Mouse (Mus musculus) retina, adult 2 months (tissue): ENCODE measurements around the gene Aff4.
"Not testable (repeated sequence)": the region's sequence is repeated elsewhere in the genome, so short reads cannot be mapped to it uniquely, and the experiment has no call there.

Experiments used
- DNase-seq: peaks from one replicate; pipeline ENCODE4 v3.0.0-alpha.2; 2012; ENCODE audit warnings: low read depth, low spot score

The Aff4 gene

GRCm38 (mm10) chr11:53337684-53338083 lies 12.9 kb upstream of the Aff4 start:
- no peak for DNase-seq

GRCm38 (mm10) chr11:53341019-53341418 lies 9.6 kb upstream of the Aff4 start:
- DNase-seq: not testable (repeated sequence)

- DNase-seq: no peak
These were observed 7.9 kb upstream of the Aff4 start for GRCm38 (mm10) chr11:53342711-53343110.

DNA sequence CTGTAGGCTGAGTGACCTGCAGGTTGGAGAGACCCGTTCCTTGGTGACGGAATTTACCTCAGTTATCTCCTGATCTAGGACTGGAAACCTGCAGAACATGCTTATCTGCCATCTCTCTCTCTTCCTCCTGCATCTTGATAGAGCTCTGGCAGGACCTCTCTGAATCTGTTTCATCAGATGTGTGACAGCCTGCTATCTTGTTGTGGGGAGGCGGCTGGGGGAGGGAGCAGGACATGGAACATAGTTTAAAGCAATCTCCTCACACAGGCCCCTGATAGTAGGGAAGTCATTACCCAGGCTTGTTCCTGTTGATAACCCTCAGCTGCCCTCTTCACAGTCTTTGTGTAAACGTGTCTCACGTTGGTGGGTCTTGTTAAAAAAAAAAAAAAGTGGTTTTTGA lies 5.3 kb upstream of the Aff4 start:
- DNase-seq: no peak

GRCm38 (mm10) chr11:53345738-53346137 lies 4.9 kb upstream of the Aff4 start:
- no peak for DNase-seq

DNA sequence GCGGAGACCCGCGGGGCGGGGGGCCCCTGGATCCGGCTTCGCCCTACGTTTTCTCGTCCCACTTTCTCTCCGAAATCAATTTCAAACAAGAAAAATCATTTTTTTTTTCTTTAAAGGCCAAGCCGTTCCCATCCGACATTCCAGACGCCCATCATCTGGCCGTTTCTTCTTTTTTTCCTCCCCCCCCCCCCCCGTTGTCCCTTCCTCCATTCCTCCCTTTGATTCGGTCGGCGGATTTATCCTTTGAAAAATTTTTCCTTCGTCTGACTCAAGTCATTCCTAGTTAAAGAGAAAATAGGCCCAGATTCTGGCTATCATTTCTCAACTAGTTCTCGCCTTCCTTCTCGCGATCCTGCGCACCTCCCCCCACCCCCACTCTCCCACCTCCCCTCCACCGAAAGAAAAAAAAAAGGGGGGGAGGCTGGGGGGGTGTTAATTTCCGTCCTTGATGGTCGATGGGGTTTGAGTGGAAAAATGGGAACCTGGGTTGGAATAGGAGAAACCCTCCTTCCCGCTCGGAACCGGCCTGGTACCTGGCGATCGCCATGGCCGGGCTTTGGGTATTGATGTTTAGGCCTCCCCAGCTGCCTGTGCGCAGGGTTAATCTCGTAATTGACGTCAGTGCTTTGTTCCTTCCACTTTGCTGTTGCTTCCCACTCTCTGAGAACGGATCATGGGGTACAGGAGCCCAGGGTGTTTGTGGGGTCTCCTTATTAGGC lies 750 bp downstream of the Aff4 start:
- peak; percentile 22 for DNase-seq

GRCm38 (mm10) chr11:53351943-53352590 lies 1.4 kb downstream of the Aff4 start:
- DNase-seq: no peak

- DNase-seq: no peak
These were observed 8.0 kb downstream of the Aff4 start for GRCm38 (mm10) chr11:53358504-53359155.

DNA sequence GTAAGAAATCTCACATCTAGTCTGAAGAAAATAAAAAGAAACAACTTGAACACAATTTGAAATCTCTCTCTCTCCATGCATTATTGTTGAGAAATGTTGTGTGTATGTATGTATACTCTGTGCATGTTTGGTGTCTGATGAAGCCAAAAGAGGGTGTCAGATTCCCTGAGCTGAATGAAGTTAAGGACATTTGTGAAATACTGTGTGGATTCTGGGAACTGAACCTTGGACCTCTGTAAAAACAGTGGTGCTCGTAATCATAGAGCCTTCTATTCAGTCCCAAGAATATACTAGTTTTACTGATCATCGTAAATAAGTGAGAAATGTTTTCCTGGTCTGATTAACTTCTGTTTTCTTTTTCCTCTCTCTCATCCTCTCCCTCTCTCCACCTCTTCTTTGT lies 16.4 kb downstream of the Aff4 start:
- no peak for DNase-seq

GRCm38 (mm10) chr11:53378918-53379317 lies 28.3 kb downstream of the Aff4 start:
- no peak for DNase-seq

GRCm38 (mm10) chr11:53383758-53384428 lies 33.3 kb downstream of the Aff4 start:
- no peak for DNase-seq

- DNase-seq: no peak
These were observed 43.2 kb downstream of the Aff4 start for GRCm38 (mm10) chr11:53393856-53394255.

DNA sequence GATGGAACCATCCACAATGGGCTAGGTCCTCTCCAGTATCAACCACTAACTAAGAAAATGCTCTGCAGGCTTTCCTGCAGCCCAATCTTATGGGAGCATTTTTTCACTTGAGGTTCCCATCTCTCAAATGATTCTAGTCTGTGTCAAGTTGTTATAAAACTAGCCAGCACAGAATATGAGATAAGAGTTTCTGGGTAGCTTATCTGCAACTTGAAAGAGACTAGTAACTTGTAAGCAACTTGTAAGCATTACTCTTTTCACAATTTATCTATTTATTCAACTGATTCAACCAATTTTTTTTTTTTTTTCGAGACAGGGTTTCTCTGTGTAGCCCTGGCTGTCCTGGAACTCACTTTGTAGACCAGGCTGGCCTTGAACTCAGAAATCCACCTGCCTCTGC lies 53.0 kb downstream of the Aff4 start:
- no peak for DNase-seq

DNA sequence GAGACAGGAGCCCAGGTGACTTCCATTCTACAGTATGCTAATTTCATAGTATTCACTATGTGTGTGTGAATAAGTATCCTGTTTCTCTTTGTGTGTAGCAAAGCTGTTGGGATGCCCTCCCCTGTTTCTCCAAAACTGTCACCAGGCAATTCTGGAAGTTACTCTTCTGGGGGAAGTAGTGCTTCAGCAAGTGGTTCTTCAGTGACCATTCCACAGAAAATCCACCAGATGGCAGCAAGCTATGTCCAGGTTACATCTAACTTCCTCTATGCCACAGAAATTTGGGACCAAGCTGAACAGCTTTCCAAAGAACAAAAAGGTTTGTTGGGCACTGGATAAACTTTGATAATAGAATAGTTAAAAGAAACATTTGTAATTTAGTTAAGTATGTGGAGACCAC lies 61.1 kb downstream of the Aff4 start:
- DNase-seq: no peak

GRCm38 (mm10) chr11:53413871-53414270 lies 63.2 kb downstream of the Aff4 start:
- DNase-seq: no peak

DNA sequence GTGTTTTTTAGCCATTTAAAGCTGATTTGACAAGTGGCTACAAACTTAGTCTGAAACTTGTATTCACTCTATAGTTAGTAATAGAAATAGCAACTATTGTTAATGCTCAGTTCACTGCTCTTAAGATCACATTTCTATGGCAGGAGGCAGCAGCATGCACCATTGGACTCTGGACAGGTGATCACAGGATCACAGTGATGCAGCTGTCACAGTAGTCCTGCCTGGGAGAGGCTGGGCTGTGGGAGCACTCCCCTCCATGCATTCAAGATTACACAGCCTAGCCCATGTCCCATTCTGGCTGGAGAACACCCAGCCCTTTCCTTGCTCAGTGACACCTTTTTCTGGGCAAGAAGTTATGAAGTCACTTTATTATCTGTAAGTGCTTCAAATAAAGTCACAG lies 67.4 kb downstream of the Aff4 start:
- no peak for DNase-seq

- DNase-seq: no peak
These were observed 72.4 kb downstream of the Aff4 start, which contains the start of gene Leap2 for GRCm38 (mm10) chr11:53423036-53423435. Gene Leap2 (minus strand): TSS chr11:53423170.

- no peak for DNase-seq
These were observed 74.2 kb downstream of the Aff4 start for GRCm38 (mm10) chr11:53424826-53425225.

GRCm38 (mm10) chr11:53425251-53425650 lies 74.6 kb downstream of the Aff4 start:
- no peak for DNase-seq

DNA sequence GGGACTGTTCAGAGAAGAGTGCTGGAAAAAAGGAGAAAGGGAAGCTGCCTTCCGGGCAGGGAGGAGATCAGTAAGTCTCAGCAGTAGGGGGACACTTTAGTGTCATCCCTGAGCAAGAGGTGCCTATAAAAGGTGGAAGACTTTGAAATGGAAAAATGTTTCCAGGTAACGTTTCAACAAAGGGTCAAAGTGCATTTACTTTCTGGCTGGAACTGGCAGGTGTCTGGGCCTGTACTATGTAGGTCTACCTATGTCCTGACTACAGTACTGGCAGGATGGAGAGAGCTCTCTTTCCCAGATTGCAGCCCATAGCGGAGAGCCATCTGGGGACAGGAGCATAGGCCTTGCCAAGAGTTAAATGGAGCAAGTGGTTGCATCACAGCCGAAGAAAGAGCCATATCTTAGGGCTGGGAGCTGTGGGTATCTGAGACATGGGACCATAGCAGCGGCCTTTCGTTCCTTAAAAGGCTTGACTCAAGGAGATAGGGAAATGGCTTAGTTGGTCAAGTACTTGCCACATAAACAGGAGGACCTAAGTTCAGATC lies 75.2 kb downstream of the Aff4 start:
- DNase-seq: no peak

DNA sequence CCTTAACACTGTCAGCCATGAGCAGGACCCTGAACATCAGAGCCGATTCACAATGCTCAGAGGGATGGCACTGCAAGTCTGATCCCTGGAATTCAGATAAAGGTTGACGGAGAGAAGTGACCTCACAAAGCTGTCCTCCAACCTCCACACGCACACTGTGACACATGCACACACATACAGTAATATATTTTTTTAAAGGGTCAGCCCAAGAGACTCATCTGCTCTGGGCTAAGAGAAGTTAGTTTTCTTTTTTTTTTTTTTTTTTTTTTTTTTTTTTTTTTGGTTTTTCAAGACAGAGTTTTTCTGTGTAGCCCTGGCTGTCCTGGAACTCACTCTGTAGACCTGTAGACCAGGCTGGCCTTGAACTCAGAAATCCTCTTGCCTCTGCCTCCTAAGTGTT lies 76.3 kb downstream of the Aff4 start:
- DNase-seq: not testable (repeated sequence)
